Mouse (Mus musculus) thymus, postnatal 14 days (tissue): ENCODE data around the gene Sgsh.

ENCODE experiments used
- DNase-seq: peaks from one replicate; pipeline ENCODE4 v3.0.0; 2021

Sgsh gene

GRCm38 (mm10) chr11:119306762-119307657 lies 48.3 kb downstream of the Sgsh start:
- no peak for DNase-seq

GRCm38 (mm10) chr11:119304904-119305712 lies 50.2 kb downstream of the Sgsh start:
- peak; percentile 60 for DNase-seq

- DNase-seq = no peak
These were observed 54.4 kb downstream of the Sgsh start for GRCm38 (mm10) chr11:119300986-119301385.

GRCm38 (mm10) chr11:119300246-119300935 lies 54.9 kb downstream of the Sgsh start:
- no peak for DNase-seq

GRCm38 (mm10) chr11:119299391-119300245 lies 55.7 kb downstream of the Sgsh start, which contains the start of gene Eif4a3:
TSS of gene Eif4a3 (minus strand) at chr11:119300089.
- DNase-seq = peak; percentile 98

GRCm38 (mm10) chr11:119298917-119299316 lies 56.4 kb downstream of the Sgsh start:
- no peak for DNase-seq

GRCm38 (mm10) chr11:119297996-119298395 lies 57.3 kb downstream of the Sgsh start:
- DNase-seq = peak; percentile 42
